Mouse (Mus musculus) hindbrain, embryonic 15.5 days (tissue): Measurements from ENCODE around the gene 1700013F07Rik. TPM values are rescaled to one million over a fixed set of nuclear protein-coding genes. Genes with fewer than 3 reads are reported as not detected.

Source experiments
- ATAC-seq: fragments of 200-750 bp; cut with Nextera tagmentation; 2 replicates; pipeline ENCODE4 v1.8.0; 2017; ENCODE audit warnings: low read depth, moderate number of reproducible peaks, moderate TSS enrichment; ENCODE audit not compliant: low FRiP score
- H3K27ac ChIP-seq: fragments of 300-500 bp; sonication (generic); replicated peaks from 2 replicates; pipeline ENCODE4 v1.5.1; 2015; ENCODE audit warnings: mild to moderate bottlenecking, inconsistent platforms
- H3K27me3 ChIP-seq: fragments of 300-500 bp; sonication (generic); 2 replicates; pipeline ENCODE4 v1.6.1; 2015; ENCODE audit warnings: control low read depth, inconsistent platforms
- H3K36me3 ChIP-seq: fragments of 300-500 bp; sonication (generic); 2 replicates; pipeline ENCODE4 v1.6.1; 2015; ENCODE audit warnings: control low read depth, inconsistent platforms
- H3K4me1 ChIP-seq: fragments of 300-500 bp; sonication (generic); replicated peaks from 2 replicates; pipeline ENCODE4 v1.6.1; 2015; ENCODE audit warnings: control low read depth, inconsistent platforms
- H3K4me2 ChIP-seq: fragments of 300-500 bp; sonication (generic); 2 replicates; pipeline ENCODE4 v1.6.1; 2015; ENCODE audit warnings: moderate library complexity, mild to moderate bottlenecking, inconsistent platforms
- H3K4me3 ChIP-seq: fragments of 300-500 bp; sonication (generic); 2 replicates; pipeline ENCODE4 v1.5.1; 2015; ENCODE audit warnings: mild to moderate bottlenecking, inconsistent platforms
- H3K9ac ChIP-seq: fragments of 300-500 bp; sonication (generic); 2 replicates; pipeline ENCODE4 v1.6.1; 2015; ENCODE audit warnings: inconsistent platforms
- H3K9me3 ChIP-seq: fragments of 300-500 bp; sonication (generic); 2 replicates; pipeline ENCODE4 v1.6.1; 2016; ENCODE audit warnings: control low read depth, inconsistent platforms
- WGBS: fragments of 180-500 bp; shearing (Covaris S2); methylation state at CpG from one replicate; pipeline ENCODE4 v1.1.7; 2015; 5-methylcytosine and 5-hydroxymethylcytosine counted together
- microRNA-seq: library from miRNA; unstranded; fragments of <30 nt; microRNA quantifications from one replicate; pipeline ENCODE4, GENCODE M21; 2016
- polyA plus RNA-seq: library from polyadenylated mRNA; unstranded; fragments of >200 nt; fragmentation: Nextera tagmentation; extraction: Ambion mirVana; gene quantifications from 2 replicates; pipeline ENCODE4 v1.2.1, GENCODE M21; 2015

Gene 1700013F07Rik
- polyA plus RNA-seq, 1 experiment from 2014 or later = 2.4 TPM

- Histone ChIP-seq H3K27ac (0 out of 2 replicates have a peak overlapping the region, but pooled peaks have one; percentile 8), H3K4me1 (peaks cover 8% of the 10 kb centered on the region)
Measured at GRCm38 (mm10) chr3:108588446-108588845, 54.5 kb downstream of the 1700013F07Rik start.

GRCm38 (mm10) chr3:108590786-108591529 is 57.0 kb downstream of the 1700013F07Rik start, which contains the start of gene Wdr47:
Wdr47 (plus strand) TSS chr3:108591279.
- Histone ChIP-seq H3K9ac (peak within 1 kb of the TSS; percentile 93), H3K4me2 (peak within 1 kb of the TSS; percentile 64), H3K27me3 (no peaks in the 10 kb centered on the region), H3K4me3 (peak within 1 kb of the TSS; percentile 90), H3K4me1 (peaks cover 10% of the 10 kb centered on the region), H3K36me3 (no peaks in the 10 kb centered on the region), H3K9me3 (no peaks in the 10 kb centered on the region), H3K27ac (peak within 1 kb of the TSS; percentile 94)
- 5% methylated on average over 43 of the region's 44 CpGs for WGBS
- peak; percentile 98 for ATAC-seq

More at GRCm38 (mm10) chr3:108588446-108588845, 54.5 kb downstream of the 1700013F07Rik start:
- H3K9me3 ChIP-seq = no peaks in the 10 kb centered on the region
- no peak overlapping the region for H3K4me3 ChIP-seq
- no peak overlapping the region for H3K4me2 ChIP-seq
- H3K36me3 ChIP-seq = no peaks in the 10 kb centered on the region
- ATAC-seq = no peak
- H3K27me3 ChIP-seq = no peaks in the 10 kb centered on the region
- no peak overlapping the region for H3K9ac ChIP-seq
- 27% methylated on average over 2 of the region's 2 CpGs for WGBS

GRCm38 (mm10) chr3:108591530-108592522 is 57.9 kb downstream of the 1700013F07Rik start:
- H3K27me3 ChIP-seq = no peaks in the 10 kb centered on the region
- H3K27ac ChIP-seq = peak overlapping the region; percentile 94
- peaks cover 10% of the 10 kb centered on the region for H3K4me1 ChIP-seq
- no peaks in the 10 kb centered on the region for H3K36me3 ChIP-seq
- WGBS = under 1% methylated on average over 55 of the region's 61 CpGs
- H3K9ac ChIP-seq = peak overlapping the region; percentile 93
- peak; percentile 87 for ATAC-seq
- no peaks in the 10 kb centered on the region for H3K9me3 ChIP-seq
- peak overlapping the region; percentile 90 for H3K4me3 ChIP-seq
- peak overlapping the region; percentile 64 for H3K4me2 ChIP-seq

Small RNA genes within 50 kb of the gene (microRNA-seq; reads per million reads assigned to microRNA genes)
- gene Gm22860 = not detected

Other genes with a start within 250 kb of the 1700013F07Rik start
- gene Mybphl, start 169.2 kb upstream of the 1700013F07Rik start, polyA plus RNA-seq = 0.35 and 0.50 TPM in 2 replicates
- gene Psrc1, start 150.3 kb upstream of the 1700013F07Rik start, polyA plus RNA-seq = 11.5 and 14.5 TPM in 2 replicates
- 43.1 and 44.9 TPM in 2 replicates for gene Celsr2, start 118.6 kb upstream of the 1700013F07Rik start, polyA plus RNA-seq
- 197 and 219 TPM in 2 replicates for gene Sars, start 88.9 kb upstream of the 1700013F07Rik start, polyA plus RNA-seq
- gene 5330417C22Rik, start 2.4 kb downstream of the 1700013F07Rik start, polyA plus RNA-seq = 15.1 and 18.9 TPM in 2 replicates
- gene Tmem167b, start 28.3 kb downstream of the 1700013F07Rik start, polyA plus RNA-seq = 51.1 and 54.0 TPM in 2 replicates
- gene Taf13, start 37.5 kb downstream of the 1700013F07Rik start, polyA plus RNA-seq = 46.2 and 52.8 TPM in 2 replicates
- gene Wdr47, start 57.1 kb downstream of the 1700013F07Rik start, polyA plus RNA-seq = 103 and 105 TPM in 2 replicates
- 36.5 and 42.0 TPM in 2 replicates for gene Clcc1, start 119.8 kb downstream of the 1700013F07Rik start, polyA plus RNA-seq
- gene Gpsm2, start 188.2 kb downstream of the 1700013F07Rik start, polyA plus RNA-seq = 20.2 and 22.6 TPM in 2 replicates
- gene Aknad1, start 205.5 kb downstream of the 1700013F07Rik start, polyA plus RNA-seq = not detected in 2 replicates